Mouse (Mus musculus) c-Kit-positive CD71-positive TER-119-negative erythroid progenitor cells, embryonic 14.5 days (primary cell): ENCODE results near the gene Fbxl3.

Source experiments
- DNase-seq: peaks from one replicate; pipeline ENCODE4 v3.0.0-alpha.2; 2013; ENCODE audit warnings: low read depth

The Fbxl3 gene

DNA sequence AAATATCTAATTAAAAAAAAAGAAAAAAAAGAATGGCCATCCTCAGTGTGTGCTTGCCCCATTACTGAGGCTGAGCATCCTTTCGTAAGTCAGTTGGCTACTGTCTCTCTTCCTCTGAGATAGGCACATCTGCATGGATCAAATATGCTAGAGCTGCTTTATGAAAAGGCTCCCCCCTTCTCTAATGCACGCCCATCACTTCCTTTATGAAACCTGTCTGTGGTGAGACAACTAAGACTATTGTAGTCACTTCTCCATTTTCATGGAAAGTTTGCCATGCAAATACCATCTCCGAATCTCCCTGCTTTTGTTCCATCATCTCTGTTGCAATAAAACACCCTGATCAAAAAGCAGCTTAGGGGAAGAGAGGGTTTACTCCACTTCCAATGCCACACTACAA is 62.4 kb downstream of the Fbxl3 start:
- no peak for DNase-seq

DNA sequence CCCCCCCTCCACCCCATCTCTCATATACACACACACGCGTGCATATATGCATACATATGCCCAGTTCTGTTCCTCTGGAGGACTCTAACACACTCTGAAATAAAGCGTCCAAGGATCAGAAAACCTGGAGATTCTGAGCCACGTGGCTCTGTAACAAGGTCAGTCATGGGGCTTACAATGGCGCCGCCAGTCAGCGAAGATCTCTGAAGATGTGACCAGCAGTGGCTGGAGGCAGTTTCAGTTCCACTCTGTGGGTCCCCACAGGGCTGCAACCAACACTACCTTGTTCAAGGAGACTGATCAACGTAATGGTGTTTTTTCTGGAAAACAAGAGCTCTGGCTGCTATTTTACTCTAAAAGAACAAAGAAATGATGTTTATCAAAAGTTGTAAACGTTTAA is 65.3 kb downstream of the Fbxl3 start:
- DNase-seq: no peak

DNA sequence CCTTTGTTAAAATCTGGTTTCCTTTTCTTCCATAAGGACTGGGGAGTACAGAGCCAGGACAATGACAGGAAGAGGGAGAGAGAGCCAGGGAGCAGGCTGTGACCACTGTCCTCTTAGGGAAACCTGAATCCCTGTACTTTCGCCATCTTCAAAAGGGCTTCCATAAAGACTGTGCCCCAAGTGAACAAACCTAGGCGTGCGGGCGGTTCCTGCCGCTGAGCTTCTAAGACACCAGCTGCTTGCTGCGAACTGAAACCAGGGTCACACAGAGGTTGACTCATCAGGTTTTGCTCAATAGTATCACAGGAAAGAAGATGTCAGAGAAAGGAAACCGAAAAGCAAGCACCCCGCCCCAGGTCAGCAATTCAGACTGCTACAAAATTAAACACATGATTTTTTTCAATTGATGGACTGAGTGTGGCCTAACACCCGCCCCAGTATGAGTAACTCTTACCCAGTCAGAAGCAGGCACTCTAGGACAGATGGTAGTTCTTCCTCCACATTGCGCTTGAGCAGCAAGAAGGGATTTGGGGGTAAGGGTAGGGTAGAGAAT is 66.0 kb downstream of the Fbxl3 start:
- DNase-seq: no peak
